Mouse (Mus musculus): Measurements from ENCODE around the gene Aste1. TPM values are rescaled to one million over a fixed set of nuclear protein-coding genes. Genes with fewer than 3 reads are reported as not detected.

The Aste1 gene
- polyA plus RNA-seq (2015; fragmentation: Nextera tagmentation; extraction: Ambion mirVana), result 12.5 and 17.6 TPM in 2 replicates

GRCm38 (mm10) chr9:105395218-105395627, at the start of gene Aste1, which contains the start of gene Nek11:
TSS of gene Aste1 (plus strand) at chr9:105395392.
TSS of gene Nek11 (minus strand) at chr9:105395524.
- ATAC-seq (ENCODE audit: insufficient number of reproducible peaks, insufficient read depth, low FRiP score, low TSS enrichment, low read depth), result peak; percentile 96
- peak within 1 kb of the TSS; percentile 62 for H3K4me2 ChIP-seq
- peak within 1 kb of the TSS; percentile 80 for H3K9ac ChIP-seq
- H3K36me3 ChIP-seq, result peaks cover 16% of the 10 kb centered on the region
- peak within 1 kb of the TSS; percentile 67 for H3K4me3 ChIP-seq
- no peaks in the 10 kb centered on the region for H3K9me3 ChIP-seq
- under 1% methylated on average over 44 of the region's 44 CpGs for WGBS
- no peaks in the 10 kb centered on the region; the same call in 1 of the 2 replicates for H3K27me3 ChIP-seq
- peak within 1 kb of the TSS; percentile 88 for H3K27ac ChIP-seq
- H3K4me1 ChIP-seq, result peaks cover 33% of the 10 kb centered on the region

GRCm38 (mm10) chr9:105348242-105349031, 46.8 kb upstream of the Aste1 start:
- Histone ChIP-seq H3K4me1 (no peaks in the 10 kb centered on the region), H3K27me3 (no peaks in the 10 kb centered on the region), H3K4me3 (no peak overlapping the region), H3K4me2 (no peak overlapping the region), H3K36me3 (no peaks in the 10 kb centered on the region), H3K9me3 (no peaks in the 10 kb centered on the region), H3K9ac (no peak overlapping the region), H3K27ac (no peak overlapping the region)
- 72% methylated on average over 10 of the region's 10 CpGs for WGBS
- ATAC-seq (ENCODE audit: insufficient number of reproducible peaks, insufficient read depth, low FRiP score, low TSS enrichment, low read depth), result no peak

GRCm38 (mm10) chr9:105349034-105349433, 46.2 kb upstream of the Aste1 start:
- WGBS, result 53% methylated on average over 5 of the region's 5 CpGs
- ATAC-seq (ENCODE audit: insufficient number of reproducible peaks, insufficient read depth, low FRiP score, low TSS enrichment, low read depth), result no peak
- no peaks in the 10 kb centered on the region for H3K27me3 ChIP-seq
- no peak overlapping the region for H3K9ac ChIP-seq
- H3K4me3 ChIP-seq, result no peak overlapping the region
- H3K4me2 ChIP-seq, result no peak overlapping the region
- H3K36me3 ChIP-seq, result no peaks in the 10 kb centered on the region
- H3K4me1 ChIP-seq, result no peaks in the 10 kb centered on the region
- H3K27ac ChIP-seq, result no peak overlapping the region
- no peaks in the 10 kb centered on the region for H3K9me3 ChIP-seq

- no peak overlapping the region for H3K27ac ChIP-seq
- H3K27me3 ChIP-seq, result no peaks in the 10 kb centered on the region
- H3K36me3 ChIP-seq, result no peaks in the 10 kb centered on the region
- 69% methylated on average over 2 of the region's 2 CpGs for WGBS
- ATAC-seq (ENCODE audit: insufficient number of reproducible peaks, insufficient read depth, low FRiP score, low TSS enrichment, low read depth), result no peak
- H3K4me2 ChIP-seq, result no peak overlapping the region
- no peaks in the 10 kb centered on the region for H3K4me1 ChIP-seq
- no peaks in the 10 kb centered on the region for H3K9me3 ChIP-seq
- H3K4me3 ChIP-seq, result no peak overlapping the region
- H3K9ac ChIP-seq, result no peak overlapping the region
These were observed 33.0 kb upstream of the Aste1 start for GRCm38 (mm10) chr9:105362181-105362580.

GRCm38 (mm10) chr9:105363520-105364231, 31.5 kb upstream of the Aste1 start:
- Histone ChIP-seq H3K4me3 (no peak overlapping the region), H3K27me3 (no peaks in the 10 kb centered on the region), H3K9me3 (no peaks in the 10 kb centered on the region), H3K36me3 (no peaks in the 10 kb centered on the region), H3K4me1 (no peaks in the 10 kb centered on the region), H3K9ac (no peak overlapping the region), H3K27ac (no peak overlapping the region), H3K4me2 (no peak overlapping the region)
- ATAC-seq (ENCODE audit: insufficient number of reproducible peaks, insufficient read depth, low FRiP score, low TSS enrichment, low read depth), result no peak
- WGBS, result 77% methylated on average over 5 of the region's 5 CpGs

- Histone ChIP-seq H3K4me2 (no peak overlapping the region), H3K9me3 (no peaks in the 10 kb centered on the region), H3K27me3 (no peaks in the 10 kb centered on the region), H3K27ac (no peak overlapping the region), H3K4me3 (no peak overlapping the region), H3K36me3 (no peaks in the 10 kb centered on the region), H3K4me1 (no peaks in the 10 kb centered on the region), H3K9ac (no peak overlapping the region)
- ATAC-seq (ENCODE audit: insufficient number of reproducible peaks, insufficient read depth, low FRiP score, low TSS enrichment, low read depth), result no peak
- WGBS, result 88% methylated on average over 4 of the region's 4 CpGs
These were observed 29.0 kb upstream of the Aste1 start for GRCm38 (mm10) chr9:105366199-105366598.

GRCm38 (mm10) chr9:105368605-105369004, 26.6 kb upstream of the Aste1 start:
- 86% methylated on average over 3 of the region's 3 CpGs for WGBS

GRCm38 (mm10) chr9:105374361-105374760, 20.8 kb upstream of the Aste1 start:
- ATAC-seq (ENCODE audit: insufficient number of reproducible peaks, insufficient read depth, low FRiP score, low TSS enrichment, low read depth), result no peak
- Histone ChIP-seq H3K27ac (no peak overlapping the region), H3K4me3 (no peak overlapping the region), H3K27me3 (peaks cover 4% of the 10 kb centered on the region; the same call in 1 of the 2 replicates), H3K9me3 (no peaks in the 10 kb centered on the region), H3K36me3 (no peaks in the 10 kb centered on the region), H3K9ac (no peak overlapping the region), H3K4me2 (no peak overlapping the region), H3K4me1 (no peaks in the 10 kb centered on the region)
- 58% methylated on average over 5 of the region's 5 CpGs for WGBS

More at GRCm38 (mm10) chr9:105368605-105369004, 26.6 kb upstream of the Aste1 start:
- Histone ChIP-seq H3K27ac (no peak overlapping the region), H3K9ac (no peak overlapping the region), H3K4me2 (no peak overlapping the region), H3K27me3 (peaks cover 4% of the 10 kb centered on the region; the same call in 1 of the 2 replicates), H3K4me3 (no peak overlapping the region), H3K4me1 (no peaks in the 10 kb centered on the region), H3K9me3 (no peaks in the 10 kb centered on the region), H3K36me3 (no peaks in the 10 kb centered on the region)
- ATAC-seq (ENCODE audit: insufficient number of reproducible peaks, insufficient read depth, low FRiP score, low TSS enrichment, low read depth), result no peak

- no peaks in the 10 kb centered on the region for H3K36me3 ChIP-seq
- H3K4me1 ChIP-seq, result no peaks in the 10 kb centered on the region
- no peak overlapping the region for H3K4me3 ChIP-seq
- H3K9me3 ChIP-seq, result no peaks in the 10 kb centered on the region
- H3K4me2 ChIP-seq, result no peak overlapping the region
- no peak for ATAC-seq (ENCODE audit: insufficient number of reproducible peaks, insufficient read depth, low FRiP score, low TSS enrichment, low read depth)
- 68% methylated on average over 7 of the region's 7 CpGs for WGBS
- H3K27ac ChIP-seq, result no peak overlapping the region
- peaks cover 4% of the 10 kb centered on the region; the same call in 1 of the 2 replicates for H3K27me3 ChIP-seq
- H3K9ac ChIP-seq, result no peak overlapping the region
These were observed 18.8 kb upstream of the Aste1 start for GRCm38 (mm10) chr9:105376411-105376810.

GRCm38 (mm10) chr9:105376954-105377530, 18.1 kb upstream of the Aste1 start:
- no peak overlapping the region for H3K27ac ChIP-seq
- ATAC-seq (ENCODE audit: insufficient number of reproducible peaks, insufficient read depth, low FRiP score, low TSS enrichment, low read depth), result no peak
- 77% methylated on average over 7 of the region's 7 CpGs for WGBS

GRCm38 (mm10) chr9:105377622-105378021, 17.6 kb upstream of the Aste1 start:
- no peak overlapping the region for H3K9ac ChIP-seq
- WGBS, result 68% methylated on average over 3 of the region's 3 CpGs
- H3K36me3 ChIP-seq, result no peaks in the 10 kb centered on the region
- no peak overlapping the region for H3K4me3 ChIP-seq
- H3K4me1 ChIP-seq, result no peaks in the 10 kb centered on the region
- H3K4me2 ChIP-seq, result no peak overlapping the region
- H3K9me3 ChIP-seq, result no peaks in the 10 kb centered on the region
- H3K27ac ChIP-seq, result no peak overlapping the region
- ATAC-seq (ENCODE audit: insufficient number of reproducible peaks, insufficient read depth, low FRiP score, low TSS enrichment, low read depth), result no peak
- H3K27me3 ChIP-seq, result no peaks in the 10 kb centered on the region

More at GRCm38 (mm10) chr9:105376954-105377530, 18.1 kb upstream of the Aste1 start:
- H3K27me3 ChIP-seq, result peaks cover 3% of the 10 kb centered on the region; the same call in 1 of the 2 replicates
- H3K9me3 ChIP-seq, result no peaks in the 10 kb centered on the region
- H3K9ac ChIP-seq, result no peak overlapping the region
- no peaks in the 10 kb centered on the region for H3K36me3 ChIP-seq
- H3K4me2 ChIP-seq, result no peak overlapping the region
- H3K4me3 ChIP-seq, result no peak overlapping the region
- H3K4me1 ChIP-seq, result no peaks in the 10 kb centered on the region
